Mouse (Mus musculus) forebrain, embryonic 11.5 days (tissue): ENCODE measurements around the gene Asxl1. TPM values are rescaled to one million over a fixed set of nuclear protein-coding genes. Genes with fewer than 3 reads are reported as not detected.
A peak's percentile ranks its signal among the peaks of the same experiment; 100 is the strongest.

Experiments
- ATAC-seq: fragments of 200-750 bp; cut with Nextera tagmentation; replicated peaks from 2 replicates; pipeline ENCODE4 v1.8.0; 2017; ENCODE audit warnings: moderate TSS enrichment; ENCODE audit not compliant: low FRiP score
- DNase-seq: peaks from one replicate; pipeline ENCODE4 v3.0.0-alpha.2; 2017; ENCODE audit warnings: low spot score
- H3K27ac ChIP-seq: fragments of 300-500 bp; sonication (generic); 2 replicates; pipeline ENCODE4 v1.5.1; 2014; ENCODE audit warnings: low read depth, low read length
- H3K27me3 ChIP-seq: fragments of 300-500 bp; sonication (generic); 2 replicates; pipeline ENCODE4 v1.6.1; 2014; ENCODE audit warnings: mild to moderate bottlenecking, low read length, mixed read lengths; ENCODE audit not compliant: control insufficient read depth, insufficient read depth
- H3K36me3 ChIP-seq: fragments of 300-500 bp; sonication (generic); 2 replicates; pipeline ENCODE4 v1.6.1; 2014; ENCODE audit warnings: mild to moderate bottlenecking, low read length, moderate library complexity, mixed read lengths; ENCODE audit not compliant: control insufficient read depth, insufficient read depth
- H3K4me1 ChIP-seq: fragments of 300-500 bp; sonication (generic); replicated peaks from 2 replicates; pipeline ENCODE4 v1.6.1; 2014; ENCODE audit warnings: low read length, mixed read lengths; ENCODE audit not compliant: control insufficient read depth, insufficient read depth
- H3K4me2 ChIP-seq: fragments of 300-500 bp; sonication (generic); 2 replicates; pipeline ENCODE4 v1.6.1; 2014; ENCODE audit warnings: low read depth, mild to moderate bottlenecking, low read length, moderate library complexity, mixed read lengths; ENCODE audit not compliant: severe bottlenecking
- H3K4me3 ChIP-seq: fragments of 300-500 bp; sonication (generic); 2 replicates; pipeline ENCODE4 v1.5.1; 2014; ENCODE audit warnings: low read depth, low read length
- H3K9ac ChIP-seq: fragments of 300-500 bp; sonication (generic); 2 replicates; pipeline ENCODE4 v1.6.1; 2014; ENCODE audit warnings: low read length
- H3K9me3 ChIP-seq: fragments of 300-500 bp; sonication (generic); 2 replicates; pipeline ENCODE4 v1.6.1; 2016; ENCODE audit warnings: low read length, mixed read lengths; ENCODE audit not compliant: control insufficient read depth
- WGBS: fragments of 180-500 bp; shearing (Covaris S2); extraction: QIAGEN DNeasy Blood & Tissue Kit; methylation state at CpG from one replicate; pipeline ENCODE4 v1.1.7; 2014; 5-methylcytosine and 5-hydroxymethylcytosine counted together
- polyA plus RNA-seq: library from polyadenylated mRNA; unstranded; fragments of >200 nt; fragmentation: Nextera tagmentation; extraction: Ambion mirVana; gene quantifications from 2 replicates; pipeline ENCODE4 v1.2.1, GENCODE M21; 2014

Gene Asxl1
- polyA plus RNA-seq, 1 experiment from 2014 or later, result 25.4 TPM

DNA sequence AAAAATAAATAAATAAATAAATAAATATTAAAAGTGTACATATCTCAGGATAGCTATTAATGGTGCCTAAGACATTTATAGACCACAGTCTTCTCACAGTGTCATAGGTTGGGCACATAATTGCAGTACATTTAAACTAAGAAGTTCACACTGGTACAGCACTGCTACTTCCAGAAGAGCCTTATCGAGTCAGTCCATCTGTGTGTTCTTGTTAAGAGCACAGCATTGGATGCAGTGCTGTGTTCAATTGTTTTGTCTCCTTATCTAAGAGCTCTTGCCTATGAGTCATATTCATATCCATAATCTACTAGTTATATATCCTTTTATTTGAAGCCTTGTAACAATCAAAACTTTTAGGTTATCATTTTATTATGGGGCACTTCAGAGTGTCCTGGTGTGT lies 34.9 kb downstream of the Asxl1 start:
- ATAC-seq (no peak), DNase-seq (no peak)
- Histone ChIP-seq H3K36me3 (no peaks in the 10 kb centered on the region; the same call in 1 of the 2 replicates), H3K9me3 (no peaks in the 10 kb centered on the region), H3K4me2 (no peak overlapping the region), H3K27ac (no peak overlapping the region), H3K27me3 (no peaks in the 10 kb centered on the region), H3K9ac (no peak overlapping the region), H3K4me3 (no peak overlapping the region), H3K4me1 (no peaks in the 10 kb centered on the region)
- 98% methylated on average over 1 of the region's 1 CpGs for WGBS

- no peak for DNase-seq
- Histone ChIP-seq H3K27me3 (no peaks in the 10 kb centered on the region), H3K4me2 (no peak overlapping the region), H3K4me3 (no peak overlapping the region), H3K4me1 (no peaks in the 10 kb centered on the region), H3K9ac (no peak overlapping the region), H3K27ac (no peak overlapping the region), H3K9me3 (peaks cover 2% of the 10 kb centered on the region; the same call in 1 of the 2 replicates), H3K36me3 (peaks cover 19% of the 10 kb centered on the region; the same call in 1 of the 2 replicates)
- 91% methylated on average over 2 of the region's 2 CpGs for WGBS
- no peak for ATAC-seq
Observed at GRCm38 (mm10) chr2:153389831-153390230, 44.2 kb downstream of the Asxl1 start.

- Histone ChIP-seq H3K4me1 (no peaks in the 10 kb centered on the region), H3K36me3 (peaks cover 36% of the 10 kb centered on the region), H3K27ac (no peak overlapping the region), H3K27me3 (no peaks in the 10 kb centered on the region), H3K9ac (no peak overlapping the region), H3K9me3 (peaks cover 2% of the 10 kb centered on the region; the same call in 1 of the 2 replicates), H3K4me3 (no peak overlapping the region), H3K4me2 (no peak overlapping the region)
- DNase-seq, result no peak
- WGBS, result 96% methylated on average over 10 of the region's 10 CpGs
- ATAC-seq, result no peak
Observed at GRCm38 (mm10) chr2:153393045-153393444, 47.4 kb downstream of the Asxl1 start.

- H3K4me3 ChIP-seq, result no peak overlapping the region
- peaks cover 2% of the 10 kb centered on the region; the same call in 1 of the 2 replicates for H3K9me3 ChIP-seq
- H3K4me1 ChIP-seq, result no peaks in the 10 kb centered on the region
- 91% methylated on average over 11 of the region's 11 CpGs for WGBS
- peaks cover 59% of the 10 kb centered on the region for H3K36me3 ChIP-seq
- H3K9ac ChIP-seq, result no peak overlapping the region
- DNase-seq (no peak), ATAC-seq (no peak)
- H3K27me3 ChIP-seq, result no peaks in the 10 kb centered on the region
- H3K27ac ChIP-seq, result no peak overlapping the region
- H3K4me2 ChIP-seq, result no peak overlapping the region
Observed at GRCm38 (mm10) chr2:153397790-153398515, 52.3 kb downstream of the Asxl1 start.

GRCm38 (mm10) chr2:153399166-153399565 lies 53.5 kb downstream of the Asxl1 start:
- Histone ChIP-seq H3K4me2 (no peak overlapping the region), H3K27me3 (no peaks in the 10 kb centered on the region), H3K4me3 (no peak overlapping the region), H3K9me3 (peaks cover 2% of the 10 kb centered on the region; the same call in 1 of the 2 replicates), H3K36me3 (peaks cover 48% of the 10 kb centered on the region), H3K4me1 (no peaks in the 10 kb centered on the region), H3K9ac (no peak overlapping the region), H3K27ac (no peak overlapping the region)
- ATAC-seq (no peak), DNase-seq (no peak)
- 91% methylated on average over 15 of the region's 15 CpGs for WGBS

GRCm38 (mm10) chr2:153404062-153404461 lies 58.4 kb downstream of the Asxl1 start:
- H3K9ac ChIP-seq, result no peak overlapping the region
- 92% methylated on average over 3 of the region's 3 CpGs for WGBS
- no peaks in the 10 kb centered on the region for H3K27me3 ChIP-seq
- no peaks in the 10 kb centered on the region for H3K9me3 ChIP-seq
- no peak for DNase-seq
- H3K4me1 ChIP-seq, result no peaks in the 10 kb centered on the region
- no peak for ATAC-seq
- no peak overlapping the region for H3K27ac ChIP-seq
- no peak overlapping the region for H3K4me3 ChIP-seq
- H3K4me2 ChIP-seq, result no peak overlapping the region
- H3K36me3 ChIP-seq, result peaks cover 25% of the 10 kb centered on the region

GRCm38 (mm10) chr2:153404882-153405281 lies 59.3 kb downstream of the Asxl1 start:
- peaks cover 19% of the 10 kb centered on the region for H3K36me3 ChIP-seq
- H3K9me3 ChIP-seq, result no peaks in the 10 kb centered on the region
- no peaks in the 10 kb centered on the region for H3K27me3 ChIP-seq
- no peak overlapping the region for H3K27ac ChIP-seq
- H3K9ac ChIP-seq, result no peak overlapping the region
- DNase-seq (no peak), ATAC-seq (no peak)
- no peaks in the 10 kb centered on the region for H3K4me1 ChIP-seq
- H3K4me2 ChIP-seq, result no peak overlapping the region
- 87% methylated on average over 3 of the region's 3 CpGs for WGBS
- no peak overlapping the region for H3K4me3 ChIP-seq

DNA sequence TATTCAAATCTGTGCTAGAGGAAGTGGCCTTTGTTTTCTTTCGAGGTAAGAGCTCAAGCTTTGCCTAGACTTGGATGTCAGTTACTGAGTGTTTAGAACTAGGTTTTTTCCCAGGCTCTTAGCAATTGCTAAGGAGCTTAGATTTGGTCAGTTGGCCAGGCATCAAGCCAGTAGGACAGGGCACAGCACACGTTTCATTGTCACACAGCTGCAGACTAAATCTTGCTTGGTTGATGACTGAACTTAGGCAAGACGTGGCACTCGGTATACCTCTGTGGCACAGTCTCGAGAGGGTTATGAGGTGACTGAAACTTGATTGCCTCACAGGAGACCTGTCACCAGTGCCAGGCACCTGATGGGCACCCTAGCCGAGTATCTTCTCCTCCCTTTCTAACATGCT lies 61.3 kb downstream of the Asxl1 start:
- H3K9ac ChIP-seq, result no peak overlapping the region
- peaks cover 3% of the 10 kb centered on the region for H3K36me3 ChIP-seq
- H3K4me3 ChIP-seq, result no peak overlapping the region
- no peaks in the 10 kb centered on the region for H3K4me1 ChIP-seq
- no peaks in the 10 kb centered on the region for H3K27me3 ChIP-seq
- no peaks in the 10 kb centered on the region for H3K9me3 ChIP-seq
- DNase-seq (peak; percentile 27), ATAC-seq (no peak)
- no peak overlapping the region; the same call in 1 of the 2 replicates for H3K27ac ChIP-seq
- WGBS, result 82% methylated on average over 6 of the region's 6 CpGs
- no peak overlapping the region for H3K4me2 ChIP-seq

DNA sequence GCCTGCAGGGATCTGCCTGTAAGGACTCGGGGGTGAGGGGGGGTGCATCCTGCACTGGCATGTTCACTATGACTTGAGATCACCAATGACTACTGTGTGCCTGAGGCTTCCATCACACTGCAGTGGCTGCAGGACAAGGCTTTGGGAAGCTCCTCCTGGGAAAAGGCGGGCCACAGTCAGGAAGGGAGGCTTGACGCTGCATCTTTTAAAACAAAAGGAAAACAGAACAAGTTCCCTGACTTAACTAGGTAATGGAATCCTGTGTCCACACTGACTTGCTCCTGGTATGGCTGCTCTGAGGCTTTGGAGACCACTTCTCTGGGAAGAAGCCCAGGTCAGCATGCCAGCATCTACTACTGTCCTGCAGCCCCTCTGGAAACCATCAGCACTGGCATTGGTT lies 63.3 kb downstream of the Asxl1 start:
- 88% methylated on average over 3 of the region's 3 CpGs for WGBS
- peak; percentile 46 for DNase-seq
- Histone ChIP-seq H3K4me1 (no peaks in the 10 kb centered on the region), H3K4me3 (no peak overlapping the region), H3K27ac (no peak overlapping the region), H3K4me2 (no peak overlapping the region), H3K9me3 (no peaks in the 10 kb centered on the region), H3K9ac (no peak overlapping the region), H3K36me3 (peaks cover 3% of the 10 kb centered on the region; the same call in 1 of the 2 replicates), H3K27me3 (no peaks in the 10 kb centered on the region)
- ATAC-seq, result no peak
